Mouse (Mus musculus) layer of hippocampus, adult 2 months (tissue): ENCODE data around the gene Tcf25. TPM values are rescaled to one million over a fixed set of nuclear protein-coding genes. Genes with fewer than 3 reads are reported as not detected.

Source experiments
- DNase-seq, 2 experiments: peaks; one replicate each; pipeline ENCODE4 v3.0.0; 2022; ENCODE audit warnings: low spot score in 2 of 2
- H3K27ac ChIP-seq: fragments of 200-600 bp; 2 replicates; pipeline ENCODE4 v1.8.1; 2022
- H3K4me3 ChIP-seq: fragments of 200-600 bp; 2 replicates; pipeline ENCODE4 v1.8.1; 2022; ENCODE audit warnings: mild to moderate bottlenecking
- CTCF ChIP-seq: fragments of 200-600 bp; conservative IDR thresholded peaks from 2 replicates; pipeline ENCODE4 v1.8.1; 2022; ENCODE audit warnings: antibody characterized with exemption, mild to moderate bottlenecking, moderate library complexity
- total RNA-seq, 2 experiments: library from RNA; stranded (reverse); gene quantifications; 2 replicates each; pipeline ENCODE4 v1.2.3; 2021

Gene Tcf25
- total RNA-seq, 2 experiments from 2014 or later = 459 to 497 TPM

DNA sequence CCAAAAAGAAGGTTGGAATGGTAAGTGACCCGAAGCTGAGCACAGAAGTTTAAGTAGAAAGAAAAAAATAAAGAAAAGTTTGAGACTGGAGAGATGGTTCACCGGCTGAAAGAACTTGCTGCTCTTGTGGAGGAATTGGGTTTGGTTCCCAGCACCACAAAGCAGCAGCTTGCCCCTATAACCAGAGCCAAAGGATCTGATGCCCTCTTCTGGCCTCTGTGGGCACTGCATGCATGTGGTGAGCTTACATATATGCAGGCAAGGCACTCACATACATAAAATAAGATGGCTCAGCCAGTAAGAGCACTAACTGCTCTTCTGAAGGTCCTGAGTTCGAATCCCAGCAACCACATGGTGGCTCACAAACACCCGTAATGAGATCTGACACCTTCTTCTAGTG, 33.5 kb upstream of the Tcf25 start:
- no peak overlapping the region for H3K27ac ChIP-seq
- no peak overlapping the region for H3K4me3 ChIP-seq
- no peak for DNase-seq
- TF ChIP-seq CTCF = peak; percentile 52

DNA sequence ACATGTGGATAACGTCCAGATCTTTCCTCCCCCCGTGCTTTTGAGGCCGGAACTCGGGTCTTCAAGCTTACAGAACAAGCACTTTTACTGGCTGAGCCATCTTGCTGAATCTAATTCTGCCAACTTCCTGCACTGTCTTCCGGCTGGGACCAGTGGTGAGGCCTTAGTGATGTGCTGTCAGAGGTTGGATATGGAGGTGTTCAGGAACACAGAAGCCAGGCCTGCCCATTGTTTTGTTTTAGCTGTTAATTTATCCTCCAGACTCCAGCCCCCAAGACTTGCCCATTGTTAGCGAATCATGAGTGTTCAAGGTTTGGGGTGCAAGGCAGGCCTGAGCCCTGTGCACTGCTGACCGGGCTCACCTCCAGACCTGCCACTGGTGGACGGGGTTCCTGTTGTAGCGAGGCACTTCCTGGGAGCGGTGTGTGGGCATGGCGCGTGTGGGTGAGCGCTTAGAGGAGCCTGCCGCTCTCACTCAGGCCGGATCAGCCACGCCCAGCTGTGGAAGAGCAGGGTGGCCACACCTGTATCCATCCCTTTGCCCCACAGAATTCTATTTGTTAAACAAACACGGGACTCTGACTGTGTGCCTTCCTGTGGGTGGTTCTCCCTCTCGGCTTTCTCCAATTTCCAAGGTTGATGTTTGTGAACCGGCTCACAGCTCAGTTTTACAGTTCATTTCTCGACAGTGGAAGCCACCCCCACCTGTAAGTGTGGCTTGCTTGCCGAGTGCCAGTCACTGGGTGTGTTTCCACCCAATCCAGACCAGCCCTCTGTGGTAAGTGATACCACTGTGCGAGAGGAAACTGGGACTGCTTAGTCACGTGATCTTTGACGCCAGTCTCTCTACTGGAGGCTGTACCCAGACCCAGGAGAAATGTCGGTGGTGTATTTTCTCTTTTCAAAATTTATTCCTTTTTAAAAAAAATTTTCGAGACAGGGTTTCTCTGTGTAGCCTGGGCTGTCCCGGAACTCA, 32.2 kb upstream of the Tcf25 start:
- no peak for DNase-seq
- Histone ChIP-seq H3K27ac (no peak overlapping the region), H3K4me3 (no peak overlapping the region)
- no peak for TF ChIP-seq CTCF

DNA sequence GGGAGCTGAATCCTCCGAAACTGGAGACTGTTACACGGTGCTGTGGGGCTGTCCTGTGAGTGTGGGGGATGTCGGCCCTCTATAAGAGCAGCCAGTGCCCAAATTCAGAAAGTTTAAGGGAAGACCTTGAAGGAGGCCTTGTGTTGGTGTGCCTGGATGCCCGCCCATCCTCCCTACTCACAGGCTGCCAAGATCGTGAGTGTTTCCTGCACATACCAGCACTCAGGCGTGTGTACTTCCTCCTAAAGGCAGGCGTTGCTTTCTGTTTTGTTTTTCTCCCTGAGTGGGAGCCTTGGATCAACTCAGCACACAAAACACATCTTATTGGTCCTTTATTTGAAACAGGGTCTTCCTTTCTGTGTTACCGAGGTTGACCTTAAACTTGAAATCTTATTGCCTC, 31.3 kb upstream of the Tcf25 start:
- H3K27ac ChIP-seq = no peak overlapping the region
- no peak for DNase-seq
- no peak for TF ChIP-seq CTCF
- no peak overlapping the region for H3K4me3 ChIP-seq

DNA sequence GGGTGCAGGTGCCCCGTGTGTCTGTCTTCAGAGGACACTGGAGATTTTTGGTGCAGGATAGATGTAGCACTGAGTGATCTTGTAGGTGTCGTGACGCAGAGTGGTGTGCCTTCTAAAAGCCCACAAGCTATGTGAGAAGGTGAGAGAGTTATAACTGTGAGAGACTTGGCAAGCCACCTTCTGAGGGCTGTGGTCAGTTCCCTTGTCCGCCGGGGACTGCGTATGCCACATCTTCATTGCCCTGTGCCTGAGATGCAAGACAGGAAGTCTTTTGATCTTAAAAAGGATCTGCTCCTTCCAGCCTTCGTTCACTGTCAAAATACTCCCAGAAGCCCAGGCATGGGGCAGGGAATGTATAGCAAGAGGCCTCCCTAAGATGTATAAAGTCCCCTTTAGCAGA, 30.6 kb upstream of the Tcf25 start:
- DNase-seq = no peak
- Histone ChIP-seq H3K27ac (no peak overlapping the region), H3K4me3 (no peak overlapping the region)
- no peak for TF ChIP-seq CTCF

DNA sequence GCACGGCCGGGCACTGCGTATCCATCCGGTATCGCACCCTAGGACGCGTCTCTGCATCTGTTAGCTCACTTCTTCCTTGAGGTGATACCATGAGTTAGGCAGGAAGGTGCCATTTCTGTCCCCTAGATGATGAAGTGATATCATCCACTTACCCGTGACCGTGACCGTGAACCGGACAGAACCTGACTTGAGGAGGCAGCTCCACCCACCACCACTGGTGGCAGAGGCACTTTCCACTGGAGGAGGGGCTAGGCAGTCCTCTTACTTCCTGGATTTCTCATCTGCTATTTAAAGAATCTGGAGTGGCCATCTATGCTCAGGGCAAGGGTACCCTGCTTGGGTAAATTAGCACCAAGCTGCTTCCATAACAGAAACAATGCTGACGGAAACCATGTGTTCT, 30.1 kb upstream of the Tcf25 start:
- no peak for TF ChIP-seq CTCF
- Histone ChIP-seq H3K27ac (no peak overlapping the region), H3K4me3 (no peak overlapping the region)
- DNase-seq = no peak

DNA sequence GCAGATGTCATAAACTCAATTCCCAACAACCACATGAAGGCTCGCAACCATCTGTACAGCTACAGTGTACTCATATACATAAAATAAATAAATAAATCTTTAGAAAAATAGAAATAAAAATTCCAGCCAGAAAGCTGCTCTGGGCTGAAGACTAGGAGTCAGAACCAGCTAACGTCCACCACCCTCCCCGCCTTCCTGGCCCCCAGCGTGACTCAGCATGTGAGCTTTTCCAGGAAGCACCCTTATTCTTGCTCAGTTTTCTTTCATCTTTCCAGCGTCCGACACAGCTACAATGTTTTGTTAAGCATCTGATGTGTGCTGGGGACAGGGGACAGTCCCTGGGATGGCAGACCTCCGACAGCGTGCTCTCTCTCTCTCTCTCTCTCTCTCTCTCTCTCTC, 28.4 kb upstream of the Tcf25 start:
- no peak for DNase-seq
- TF ChIP-seq CTCF = no peak
- H3K4me3 ChIP-seq = no peak overlapping the region
- H3K27ac ChIP-seq = no peak overlapping the region

DNA sequence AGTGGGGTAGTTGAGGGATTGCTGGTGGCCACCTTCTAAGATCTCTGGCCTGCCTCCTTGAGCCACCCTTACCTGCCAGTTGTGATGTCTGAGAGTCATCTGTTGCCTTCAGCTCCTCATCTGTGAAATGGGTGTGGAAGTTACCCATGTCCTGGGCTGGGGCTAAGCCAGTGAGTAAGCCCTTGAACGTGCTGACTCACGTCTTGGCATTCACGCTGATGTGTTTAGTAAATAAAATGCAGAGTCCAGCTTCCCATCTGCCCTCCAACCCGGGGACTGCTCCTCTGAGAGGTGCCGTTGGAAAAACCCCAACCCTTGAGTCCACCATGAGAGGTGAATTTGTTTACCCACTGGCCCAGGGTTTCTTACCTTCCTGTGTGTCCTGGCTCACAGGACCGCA, 27.7 kb upstream of the Tcf25 start:
- TF ChIP-seq CTCF = no peak
- DNase-seq = no peak
- no peak overlapping the region for H3K4me3 ChIP-seq
- H3K27ac ChIP-seq = no peak overlapping the region

DNA sequence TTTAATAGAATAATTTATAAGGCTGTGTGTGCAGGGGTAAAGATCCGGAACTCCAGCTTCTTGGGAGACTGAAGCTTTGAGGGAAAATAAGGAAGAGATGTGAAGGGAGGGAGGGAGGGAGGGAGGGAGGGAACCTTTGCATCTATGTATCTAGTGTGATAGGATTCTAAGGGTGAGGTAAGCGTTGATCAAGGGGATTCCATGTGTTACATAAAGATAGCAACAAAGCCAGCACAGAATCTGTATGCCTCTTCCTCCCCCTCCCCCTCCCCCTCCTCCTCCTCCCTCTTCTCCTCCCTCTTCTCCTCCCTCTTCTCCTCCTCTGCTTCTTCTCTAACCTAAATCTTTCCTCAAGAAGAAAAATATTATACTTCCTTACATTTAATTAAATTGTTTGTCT, 26.3 kb upstream of the Tcf25 start:
- no peak for TF ChIP-seq CTCF

DNA sequence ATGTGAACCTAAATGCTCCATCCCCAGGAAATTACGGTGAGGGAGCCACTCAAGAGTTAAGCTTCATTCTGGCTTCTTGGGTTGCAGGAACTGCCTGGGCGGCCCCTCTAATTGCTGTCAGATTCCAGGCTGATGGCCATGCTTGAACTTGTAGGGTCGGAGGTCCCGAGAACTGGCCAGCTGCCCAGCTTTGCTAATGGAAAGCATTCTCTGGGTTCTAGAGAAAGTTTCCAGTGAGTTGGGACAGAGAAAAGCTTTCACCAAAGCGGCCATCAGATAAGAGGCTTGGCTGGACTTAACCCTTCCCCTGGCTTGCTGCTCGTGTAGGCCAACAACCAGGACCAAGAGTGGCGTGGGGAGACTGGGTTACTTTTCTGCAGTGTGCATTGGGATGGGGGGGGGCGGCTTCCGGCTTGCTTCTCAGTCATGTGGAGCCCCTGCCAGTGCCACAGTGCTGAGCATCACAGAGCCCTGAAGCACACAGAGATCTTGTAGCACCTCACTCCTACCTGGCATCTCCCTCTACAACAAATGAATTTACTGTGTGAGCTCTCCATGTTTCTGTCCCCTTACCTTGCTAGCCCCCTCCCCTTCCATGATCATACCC, 25.2 kb upstream of the Tcf25 start:
- no peak for DNase-seq
- no peak overlapping the region for H3K4me3 ChIP-seq
- no peak overlapping the region for H3K27ac ChIP-seq
- no peak for TF ChIP-seq CTCF

More for the DNA sequence above, 26.3 kb upstream of the Tcf25 start:
- no peak overlapping the region for H3K27ac ChIP-seq
- no peak overlapping the region for H3K4me3 ChIP-seq
- no peak for DNase-seq

DNA sequence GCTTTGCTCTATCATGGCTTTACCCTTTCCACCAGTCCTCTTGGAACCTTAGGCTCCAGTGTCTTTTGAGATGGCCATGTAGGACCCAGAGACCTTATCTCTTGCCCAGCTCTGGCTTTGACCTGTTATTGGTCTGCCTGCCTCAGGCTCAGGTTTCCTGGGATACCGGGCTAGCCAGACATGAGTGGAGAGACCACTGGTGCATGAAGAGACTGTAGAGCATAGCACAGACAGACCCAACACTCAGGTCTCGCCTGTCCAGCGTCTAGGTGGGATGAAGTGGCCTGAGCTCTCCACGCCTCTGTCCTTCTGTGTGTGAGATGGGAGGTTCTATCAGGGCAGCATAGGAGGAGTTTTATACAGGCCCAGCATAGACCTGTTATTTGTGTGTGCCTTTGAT, 24.5 kb upstream of the Tcf25 start:
- no peak for DNase-seq
- Histone ChIP-seq H3K27ac (no peak overlapping the region), H3K4me3 (no peak overlapping the region)
- no peak for TF ChIP-seq CTCF

DNA sequence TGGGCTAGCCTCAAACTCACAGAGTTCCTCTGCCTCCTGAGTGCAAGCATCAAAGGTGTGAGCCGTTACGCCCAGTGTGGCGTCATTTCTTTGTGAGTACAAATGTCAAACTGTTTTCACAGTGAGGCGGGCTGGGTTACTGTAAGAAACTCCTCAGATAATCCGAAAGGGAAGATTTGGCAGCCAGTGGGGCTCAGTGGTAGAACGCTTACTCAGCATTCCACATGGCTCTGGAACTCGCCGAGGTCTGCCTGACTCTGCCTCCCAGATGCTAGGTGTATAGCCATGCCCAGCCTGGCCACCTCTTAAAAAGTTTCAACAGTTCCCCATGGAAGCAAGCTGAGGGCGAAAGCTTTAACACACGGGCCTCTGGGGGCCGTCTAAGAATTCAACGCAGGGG, 21.4 kb upstream of the Tcf25 start:
- Histone ChIP-seq H3K4me3 (no peak overlapping the region), H3K27ac (no peak overlapping the region)
- DNase-seq = no peak
- no peak for TF ChIP-seq CTCF

DNA sequence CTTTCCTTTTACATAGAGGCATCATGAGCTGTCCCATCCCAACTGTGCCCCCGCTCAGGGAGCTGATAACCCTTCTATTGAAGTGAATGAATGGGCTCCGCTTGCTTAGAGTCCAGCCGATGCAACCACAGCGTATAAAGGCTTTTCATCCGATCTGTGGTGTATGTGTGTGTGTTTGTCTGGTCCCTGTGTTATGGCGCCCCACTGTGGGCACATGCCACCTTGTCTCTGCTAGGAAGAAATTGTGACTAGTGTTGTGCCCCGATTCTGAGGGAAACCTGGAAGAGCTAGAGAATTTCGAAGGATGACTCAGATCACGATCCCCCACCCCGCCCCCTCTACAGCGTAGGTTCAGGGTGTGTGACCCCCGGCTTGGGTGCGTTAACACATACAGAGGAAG, 20.8 kb upstream of the Tcf25 start:
- TF ChIP-seq CTCF = peak; percentile 72
- peak in 1 of 2 experiments; percentile 50 for DNase-seq
- H3K4me3 ChIP-seq = no peak overlapping the region
- no peak overlapping the region for H3K27ac ChIP-seq

DNA sequence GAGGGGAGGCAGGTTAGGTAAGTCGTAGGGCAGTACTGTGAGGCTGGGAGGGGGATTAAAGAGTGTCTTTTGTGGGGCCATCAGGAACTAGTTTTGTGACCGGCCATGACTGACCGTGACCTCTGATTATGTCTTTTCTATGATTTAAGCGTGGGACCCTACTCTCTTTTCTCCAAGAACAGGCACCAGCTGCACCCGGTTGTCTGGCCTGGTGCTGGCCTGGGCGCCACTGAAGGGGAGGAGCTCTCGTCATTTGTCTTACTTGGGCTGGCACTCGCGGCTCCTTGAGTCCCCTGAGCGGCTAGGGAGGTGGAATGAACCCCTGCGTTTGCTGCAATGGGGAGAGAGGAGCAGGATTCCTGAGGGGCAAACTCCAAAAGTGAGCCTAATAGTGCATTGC, 20.3 kb upstream of the Tcf25 start:
- no peak overlapping the region for H3K4me3 ChIP-seq
- TF ChIP-seq CTCF = no peak
- no peak for DNase-seq
- H3K27ac ChIP-seq = no peak overlapping the region
